ENCODE assay signal across 19 mouse cellular contexts in the genomic region with DNA sequence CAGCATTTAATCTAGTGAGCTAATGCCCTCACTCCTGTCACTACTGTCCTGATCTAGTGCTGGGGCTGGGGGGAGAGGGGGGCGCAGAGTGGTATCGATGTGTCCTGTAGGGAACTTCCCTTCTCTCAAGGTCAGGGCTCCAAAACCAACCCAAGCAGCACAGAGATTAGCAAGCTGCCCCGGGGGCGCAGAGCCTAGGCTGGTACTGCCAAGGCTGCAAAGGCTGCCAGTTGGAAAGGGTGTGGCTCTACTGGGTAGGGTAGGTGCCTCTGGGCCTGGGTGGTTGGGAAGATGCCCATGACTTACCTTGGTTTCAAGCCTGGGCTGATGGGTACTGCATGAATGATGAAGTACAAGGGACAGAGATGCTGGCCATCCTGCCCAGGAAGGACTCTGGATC. TPM values are rescaled to one million over a fixed set of nuclear protein-coding genes. Genes with fewer than 3 reads are reported as not detected.
DNase-seq lines count a peak whose midpoint lies in the region; ATAC-seq and TF ChIP-seq lines count a peak whose summit lies in the region.
"Had no signal": no experiment of that assay in that cellular context is flagged by ENCODE, and none has a peak within 500 bp of the region (broad histone marks: within the 10 kb centered on the region; RNA-seq: fewer than 3 reads in every experiment).

No protein-coding gene starts in this region.

- H3K36me3 ChIP-seq in forebrain, postnatal 0 days (ENCODE audit: insufficient read depth), result peaks cover 12% of the 10 kb centered on the region
- H3K36me3 ChIP-seq in forebrain, embryonic 14.5 days (ENCODE audit: control insufficient read depth, insufficient read depth, low read length), result peaks cover 16% of the 10 kb centered on the region
- H3K36me3 ChIP-seq in kidney, adult 2 months (ENCODE audit: control insufficient read depth, insufficient read depth, low read length), result no peaks in the 10 kb centered on the region
- H3K36me3 ChIP-seq in kidney, embryonic 16.5 days (ENCODE audit: insufficient read depth, low read length), result peaks cover 17% of the 10 kb centered on the region
- no peaks in the 10 kb centered on the region for H3K36me3 ChIP-seq in testis, adult 2 months (ENCODE audit: control insufficient read depth, insufficient read depth, low read length)

- H3K9ac ChIP-seq in forebrain, postnatal 0 days, result no peak overlapping the region
- no peak overlapping the region for H3K9ac ChIP-seq in forebrain, embryonic 14.5 days (ENCODE audit: low read length)
- no peak overlapping the region for H3K9ac ChIP-seq in kidney, embryonic 16.5 days (replicated peaks; ENCODE audit: low read length)

- H3K4me2 ChIP-seq in forebrain, postnatal 0 days (ENCODE audit: low read depth), result 0 out of 2 replicates have a peak overlapping the region, but pooled peaks have one; percentile 65
- H3K4me2 ChIP-seq in forebrain, embryonic 14.5 days (ENCODE audit: low read length), result no peak overlapping the region
- no peak overlapping the region for H3K4me2 ChIP-seq in kidney, embryonic 16.5 days (replicated peaks; ENCODE audit: low read depth, low read length)

- DNase-seq in forebrain, postnatal 0 days, result no peak
- no peak for DNase-seq in forebrain, embryonic 14.5 days (ENCODE audit: low spot score)
- DNase-seq in kidney, adult 2 months, result peak; percentile 58
- no peak for DNase-seq in testis, postnatal 14 days (ENCODE audit: low spot score)
- DNase-seq in embryo, embryonic 9.5 days (ENCODE audit: extremely low spot score), result no peak
- no peak for DNase-seq in gastrocnemius, postnatal 4 days (ENCODE audit: low spot score in 2 of 2)
- DNase-seq: gastrocnemius, adult 2 months; lung, adult 18-20 months; right cerebral cortex, adult 18-20 months; thymus, postnatal 14 days had no signal

- no peaks in the 10 kb centered on the region for H3K27me3 ChIP-seq in forebrain, postnatal 0 days (ENCODE audit: insufficient read depth, low read length)
- H3K27me3 ChIP-seq in forebrain, embryonic 14.5 days (replicated peaks; ENCODE audit: control insufficient read depth, insufficient read depth, low read length), result no peaks in the 10 kb centered on the region
- no peaks in the 10 kb centered on the region for H3K27me3 ChIP-seq in kidney, adult 2 months (replicated peaks; ENCODE audit: control insufficient read depth, insufficient read depth, low read length)
- no peaks in the 10 kb centered on the region for H3K27me3 ChIP-seq in kidney, embryonic 16.5 days (ENCODE audit: insufficient read depth, low read length)
- no peaks in the 10 kb centered on the region for H3K27me3 ChIP-seq in testis, adult 2 months (ENCODE audit: control insufficient read depth, insufficient read depth, low read length)
- H3K27me3 ChIP-seq: Patski had no signal

- H3K27ac ChIP-seq in forebrain, postnatal 0 days (ENCODE audit: low read depth, low read length), result no peak overlapping the region
- H3K27ac ChIP-seq in forebrain, embryonic 14.5 days (ENCODE audit: low read depth, low read length), result no peak overlapping the region
- H3K27ac ChIP-seq in kidney, adult 2 months (ENCODE audit: insufficient read depth, low read depth, low read length), result no peak overlapping the region
- no peak overlapping the region for H3K27ac ChIP-seq in kidney, embryonic 16.5 days (ENCODE audit: low read length)
- H3K27ac ChIP-seq in testis, adult 2 months (ENCODE audit: control insufficient read depth, insufficient read depth, low read depth, low read length), result peak overlapping the region; percentile 0
- H3K27ac ChIP-seq: gastrocnemius, adult 2 months; kidney, postnatal 0 days had no signal

- no peak for ATAC-seq in forebrain, postnatal 0 days
- ATAC-seq in forebrain, embryonic 14.5 days, result no peak
- ATAC-seq in kidney, embryonic 16.5 days (ENCODE audit: low FRiP score, low TSS enrichment), result no peak
- ATAC-seq: Patski had no signal

- no peak for TF ChIP-seq POLR2A in kidney, adult 2 months (IDR thresholded peaks at IDR 0.05; ENCODE audit: low read depth, low read length)
- TF ChIP-seq POLR2A in testis, adult 2 months (IDR thresholded peaks at IDR 0.05; ENCODE audit: control insufficient read depth, low read depth, low read length), result peak; percentile 52; the same call in 1 of the 2 replicates

- peaks cover 11% of the 10 kb centered on the region for H3K4me1 ChIP-seq in forebrain, postnatal 0 days (ENCODE audit: insufficient read depth)
- peaks cover 18% of the 10 kb centered on the region for H3K4me1 ChIP-seq in forebrain, embryonic 14.5 days (ENCODE audit: control insufficient read depth, insufficient read depth, low read length)
- H3K4me1 ChIP-seq in kidney, adult 2 months (ENCODE audit: control insufficient read depth, insufficient read depth, low read length), result peaks cover 6% of the 10 kb centered on the region; the same call in 1 of the 2 replicates
- peaks cover 20% of the 10 kb centered on the region for H3K4me1 ChIP-seq in kidney, embryonic 16.5 days (ENCODE audit: insufficient read depth, low read length)
- peaks cover 12% of the 10 kb centered on the region for H3K4me1 ChIP-seq in testis, adult 2 months (ENCODE audit: control insufficient read depth, insufficient read depth, low read length)

- no peaks in the 10 kb centered on the region for H3K9me3 ChIP-seq in forebrain, postnatal 0 days (ENCODE audit: low read length)
- H3K9me3 ChIP-seq in forebrain, embryonic 14.5 days (replicated peaks; ENCODE audit: control insufficient read depth, low read length), result no peaks in the 10 kb centered on the region
- no peaks in the 10 kb centered on the region for H3K9me3 ChIP-seq in kidney, embryonic 16.5 days (ENCODE audit: low read length)

- H3K4me3 ChIP-seq in forebrain, postnatal 0 days (ENCODE audit: low read depth, low read length), result no peak overlapping the region
- H3K4me3 ChIP-seq in forebrain, embryonic 14.5 days (ENCODE audit: low read depth, low read length), result no peak overlapping the region
- no peak overlapping the region for H3K4me3 ChIP-seq in kidney, adult 2 months (ENCODE audit: insufficient read depth, low read depth, low read length)
- no peak overlapping the region for H3K4me3 ChIP-seq in kidney, embryonic 16.5 days (ENCODE audit: low read length)
- H3K4me3 ChIP-seq in testis, adult 2 months (ENCODE audit: control insufficient read depth, low read depth, low read length), result no peak overlapping the region; the same call in 1 of the 2 replicates
- H3K4me3 ChIP-seq: gastrocnemius, adult 2 months had no signal

- WGBS in forebrain, postnatal 0 days, result 93% methylated on average over 4 of the region's 4 CpGs
- WGBS in forebrain, embryonic 14.5 days, result 88% methylated on average over 4 of the region's 4 CpGs
- 74% methylated on average over 4 of the region's 4 CpGs for WGBS in kidney, adult 2 months
- WGBS in kidney, embryonic 16.5 days, result 87% methylated on average over 4 of the region's 4 CpGs

- no peak for TF ChIP-seq CTCF in forebrain, postnatal 0 days (IDR thresholded peaks at IDR 0.05; ENCODE audit: low read depth)
- TF ChIP-seq CTCF in kidney, adult 2 months (conservative IDR thresholded peaks at IDR 0.05; ENCODE audit: insufficient read depth, insufficient read length, low read depth, low read length), result no peak
- no peak for TF ChIP-seq CTCF in testis, adult 2 months (IDR thresholded peaks at IDR 0.05; ENCODE audit: control insufficient read depth, insufficient read depth, insufficient replicate concordance, low read depth, low read length)

RNA-seq across cellular contexts. Expression of gene Mif, which starts 2.4 kb away (rescaled TPM):
- total RNA-seq in forebrain, postnatal 0 days (2014; rRNA removed), result 598 and 704 TPM in 2 replicates
- 2,127 and 2,602 TPM in 2 replicates for polyA plus RNA-seq in forebrain, postnatal 0 days (2015; fragmentation: Nextera tagmentation; extraction: Ambion mirVana)
- 1,715 and 2,306 TPM in 2 replicates for polyA plus RNA-seq in forebrain, embryonic 14.5 days (2014; fragmentation: Nextera tagmentation; extraction: Ambion mirVana)
- polyA plus RNA-seq in kidney, adult 2 months (2012; rRNA removed), result 3,280 and 4,796 TPM in 2 replicates
- polyA plus RNA-seq in kidney, embryonic 16.5 days (2015; fragmentation: Nextera tagmentation; extraction: Ambion mirVana), result 2,002 and 2,111 TPM in 2 replicates
- 261 and 275 TPM in 2 replicates for polyA plus RNA-seq in testis, adult 2 months (2012; rRNA removed)
- 100 to 1,000 TPM; 164 TPM for total RNA-seq in gastrocnemius, postnatal 4 days (2021)

RNA-seq across cellular contexts. Expression of gene Gstt2, which starts 20.4 kb away (rescaled TPM):
- total RNA-seq in forebrain, postnatal 0 days (2014; rRNA removed), result 4.5 and 5.1 TPM in 2 replicates
- polyA plus RNA-seq in forebrain, postnatal 0 days (2015; fragmentation: Nextera tagmentation; extraction: Ambion mirVana), result 7.4 and 7.8 TPM in 2 replicates
- polyA plus RNA-seq in forebrain, embryonic 14.5 days (2014; fragmentation: Nextera tagmentation; extraction: Ambion mirVana), result 4.1 and 6.0 TPM in 2 replicates
- polyA plus RNA-seq in kidney, adult 2 months (2012; rRNA removed), result 1,054 and 1,473 TPM in 2 replicates
- 53.0 and 56.2 TPM in 2 replicates for polyA plus RNA-seq in kidney, embryonic 16.5 days (2015; fragmentation: Nextera tagmentation; extraction: Ambion mirVana)
- polyA plus RNA-seq in testis, adult 2 months (2012; rRNA removed), result 159 and 168 TPM in 2 replicates
- total RNA-seq in gastrocnemius, postnatal 4 days (2021), result 1 to 10 TPM; 7.6 to 9.2 TPM

RNA-seq across cellular contexts. Expression of gene Gstt4, which starts 35.3 kb away (rescaled TPM):
- not detected in 2 replicates for total RNA-seq in forebrain, postnatal 0 days (2014; rRNA removed)
- polyA plus RNA-seq in forebrain, postnatal 0 days (2015; fragmentation: Nextera tagmentation; extraction: Ambion mirVana), result not detected in 2 replicates
- polyA plus RNA-seq in forebrain, embryonic 14.5 days (2014; fragmentation: Nextera tagmentation; extraction: Ambion mirVana), result not detected in 2 replicates
- polyA plus RNA-seq in kidney, adult 2 months (2012; rRNA removed), result 0.11 and 0.23 TPM in 2 replicates
- not detected in 2 replicates for polyA plus RNA-seq in kidney, embryonic 16.5 days (2015; fragmentation: Nextera tagmentation; extraction: Ambion mirVana)
- polyA plus RNA-seq in testis, adult 2 months (2012; rRNA removed), result 500 and 561 TPM in 2 replicates
- total RNA-seq in gastrocnemius, postnatal 4 days (2021), result not detected
- total RNA-seq: adrenal gland, adult 18-20 months; common myeloid progenitor, adult 5-6 weeks; gastrocnemius, adult 2 months; left cerebral cortex, adult 8-10 months had no signal
- polyA plus RNA-seq: heart, embryonic 16.5 days; kidney, postnatal 0 days; neural tube, embryonic 14.5 days; Patski had no signal

RNA-seq across cellular contexts. Expression of gene Derl3, which starts 35.6 kb away (rescaled TPM):
- total RNA-seq in forebrain, postnatal 0 days (2014; rRNA removed), result 2.1 and 4.7 TPM in 2 replicates
- polyA plus RNA-seq in forebrain, postnatal 0 days (2015; fragmentation: Nextera tagmentation; extraction: Ambion mirVana), result 1.4 and 1.7 TPM in 2 replicates
- polyA plus RNA-seq in forebrain, embryonic 14.5 days (2014; fragmentation: Nextera tagmentation; extraction: Ambion mirVana), result 1.6 and 1.7 TPM in 2 replicates
- 5.0 and 6.4 TPM in 2 replicates for polyA plus RNA-seq in kidney, adult 2 months (2012; rRNA removed)
- polyA plus RNA-seq in kidney, embryonic 16.5 days (2015; fragmentation: Nextera tagmentation; extraction: Ambion mirVana), result 4.0 and 4.4 TPM in 2 replicates
- polyA plus RNA-seq in testis, adult 2 months (2012; rRNA removed), result 120 and 145 TPM in 2 replicates
- 1 to 10 TPM in 1 of 2 experiments, under 1 TPM in 1; 0.96 to 1.0 TPM for total RNA-seq in gastrocnemius, postnatal 4 days (2021)
- total RNA-seq: common myeloid progenitor, adult 5-6 weeks had no signal

RNA-seq across cellular contexts. Expression of gene Gstt1, which starts 59.2 kb away (rescaled TPM):
- total RNA-seq in forebrain, postnatal 0 days (2014; rRNA removed), result 19.2 and 22.8 TPM in 2 replicates
- polyA plus RNA-seq in forebrain, postnatal 0 days (2015; fragmentation: Nextera tagmentation; extraction: Ambion mirVana), result 18.6 and 21.3 TPM in 2 replicates
- polyA plus RNA-seq in forebrain, embryonic 14.5 days (2014; fragmentation: Nextera tagmentation; extraction: Ambion mirVana), result 11.5 and 13.0 TPM in 2 replicates
- 492 and 514 TPM in 2 replicates for polyA plus RNA-seq in kidney, adult 2 months (2012; rRNA removed)
- polyA plus RNA-seq in kidney, embryonic 16.5 days (2015; fragmentation: Nextera tagmentation; extraction: Ambion mirVana), result 16.5 and 19.7 TPM in 2 replicates
- 7.0 and 8.9 TPM in 2 replicates for polyA plus RNA-seq in testis, adult 2 months (2012; rRNA removed)
- 10 to 100 TPM; 10.2 to 11.8 TPM for total RNA-seq in gastrocnemius, postnatal 4 days (2021)

Comparison
In these comparisons a context has a peak if more than half of its experiments do, and no peak if none do; other contexts are left out.
1. RNA of gene Gstt4, which starts 35.3 kb away (polyA plus RNA-seq): 500 to 561 TPM in testis, adult 2 months; 0.11 to 0.23 TPM in kidney, adult 2 months, not detected in forebrain, embryonic 14.5 days, not detected in kidney, embryonic 16.5 days and not detected in forebrain, postnatal 0 days; every median in the first group is over 100 times any median in the second.